Mouse (Mus musculus) hindbrain, embryonic 10.5 days (tissue): ENCODE measurements around the gene Rfx3. TPM values are rescaled to one million over a fixed set of nuclear protein-coding genes. Genes with fewer than 3 reads are reported as not detected.

Experiments
- DNase-seq: peaks from one replicate; pipeline ENCODE4 v3.0.0-alpha.2; 2017; ENCODE audit warnings: low spot score
- H3K27ac ChIP-seq: fragments of 300-500 bp; sonication (generic); 2 replicates; pipeline ENCODE4 v1.5.1; 2016; ENCODE audit warnings: mild to moderate bottlenecking, moderate library complexity
- H3K27me3 ChIP-seq: fragments of 300-500 bp; sonication (generic); 2 replicates; pipeline ENCODE4 v1.6.1; 2016; ENCODE audit warnings: mild to moderate bottlenecking; ENCODE audit not compliant: poor library complexity, insufficient read depth, severe bottlenecking
- H3K36me3 ChIP-seq: fragments of 300-500 bp; sonication (generic); 2 replicates; pipeline ENCODE4 v1.6.1; 2016; ENCODE audit warnings: mild to moderate bottlenecking, moderate library complexity
- H3K4me1 ChIP-seq: fragments of 300-500 bp; sonication (generic); replicated peaks from 2 replicates; pipeline ENCODE4 v1.6.1; 2016; ENCODE audit warnings: mild to moderate bottlenecking
- H3K4me3 ChIP-seq: fragments of 300-500 bp; sonication (generic); 2 replicates; pipeline ENCODE4 v1.5.1; 2016; ENCODE audit warnings: mild to moderate bottlenecking, moderate library complexity
- H3K9me3 ChIP-seq: fragments of 300-500 bp; sonication (generic); 2 replicates; pipeline ENCODE4 v1.6.1; 2016; ENCODE audit warnings: mild to moderate bottlenecking, moderate library complexity
- WGBS: fragments of 180-500 bp; shearing (Covaris S2); methylation state at CpG from one replicate; pipeline ENCODE4 v1.1.7; 2016; 5-methylcytosine and 5-hydroxymethylcytosine counted together
- polyA plus RNA-seq: library from polyadenylated mRNA; unstranded; fragments of >200 nt; fragmentation: Nextera tagmentation; extraction: Ambion mirVana; gene quantifications from 2 replicates; pipeline ENCODE4 v1.2.1, GENCODE M21; 2016

Rfx3 gene
- polyA plus RNA-seq, 1 experiment from 2014 or later, result 26.7 TPM

GRCm38 (mm10) chr19:27901693-27902092 is 109.3 kb downstream of the Rfx3 start:
- Histone ChIP-seq H3K27ac (no peak overlapping the region), H3K4me1 (peaks cover 26% of the 10 kb centered on the region), H3K9me3 (0 out of 2 replicates have a peak, but pooled peaks cover 3% of the 10 kb centered on the region), H3K36me3 (peaks cover 4% of the 10 kb centered on the region; the same call in 1 of the 2 replicates), H3K27me3 (no peaks in the 10 kb centered on the region), H3K4me3 (no peak overlapping the region)
- 81% methylated on average over 6 of the region's 6 CpGs for whole genome bisulfite sequencing
- no peak for DNase-seq

- Histone ChIP-seq H3K36me3 (peaks cover 11% of the 10 kb centered on the region), H3K27me3 (no peaks in the 10 kb centered on the region), H3K4me3 (no peak overlapping the region), H3K4me1 (no peaks in the 10 kb centered on the region), H3K27ac (no peak overlapping the region), H3K9me3 (no peaks in the 10 kb centered on the region)
- 82% methylated on average over 3 of the region's 3 CpGs for WGBS
- no peak for DNase-seq
Observed at GRCm38 (mm10) chr19:27884520-27884919, 126.4 kb downstream of the Rfx3 start.

GRCm38 (mm10) chr19:27877429-27877828 is 133.5 kb downstream of the Rfx3 start:
- Histone ChIP-seq H3K27ac (no peak overlapping the region), H3K9me3 (no peaks in the 10 kb centered on the region), H3K4me3 (no peak overlapping the region), H3K27me3 (no peaks in the 10 kb centered on the region), H3K4me1 (no peaks in the 10 kb centered on the region), H3K36me3 (no peaks in the 10 kb centered on the region)
- no peak for DNase-seq
- 84% methylated on average over 2 of the region's 2 CpGs for WGBS

GRCm38 (mm10) chr19:27870794-27871193 is 140.2 kb downstream of the Rfx3 start:
- Histone ChIP-seq H3K36me3 (0 out of 2 replicates have a peak, but pooled peaks cover 3% of the 10 kb centered on the region), H3K4me1 (no peaks in the 10 kb centered on the region), H3K4me3 (no peak overlapping the region), H3K27me3 (no peaks in the 10 kb centered on the region), H3K27ac (no peak overlapping the region), H3K9me3 (no peaks in the 10 kb centered on the region)
- 94% methylated on average over 3 of the region's 3 CpGs for WGBS
- no peak for DNase-seq

GRCm38 (mm10) chr19:27859641-27860040 is 151.3 kb downstream of the Rfx3 start:
- no peak overlapping the region for H3K4me3 ChIP-seq
- no peaks in the 10 kb centered on the region for H3K4me1 ChIP-seq
- no peak overlapping the region for H3K27ac ChIP-seq
- no peaks in the 10 kb centered on the region for H3K36me3 ChIP-seq
- H3K9me3 ChIP-seq, result no peaks in the 10 kb centered on the region
- no peaks in the 10 kb centered on the region for H3K27me3 ChIP-seq
- no peak for DNase-seq

GRCm38 (mm10) chr19:27848946-27849345 is 162.0 kb downstream of the Rfx3 start:
- Histone ChIP-seq H3K9me3 (no peaks in the 10 kb centered on the region), H3K4me1 (no peaks in the 10 kb centered on the region), H3K4me3 (no peak overlapping the region), H3K27me3 (no peaks in the 10 kb centered on the region), H3K36me3 (peaks cover 16% of the 10 kb centered on the region), H3K27ac (no peak overlapping the region)
- 93% methylated on average over 1 of the region's 1 CpGs for WGBS
- DNase-seq, result no peak

GRCm38 (mm10) chr19:27847055-27847454 is 163.9 kb downstream of the Rfx3 start:
- peaks cover 16% of the 10 kb centered on the region for H3K36me3 ChIP-seq
- 92% methylated on average over 4 of the region's 4 CpGs for WGBS
- no peak overlapping the region for H3K27ac ChIP-seq
- H3K9me3 ChIP-seq, result no peaks in the 10 kb centered on the region
- no peaks in the 10 kb centered on the region for H3K4me1 ChIP-seq
- H3K27me3 ChIP-seq, result no peaks in the 10 kb centered on the region
- no peak overlapping the region for H3K4me3 ChIP-seq
- no peak for DNase-seq

- H3K27me3 ChIP-seq, result no peaks in the 10 kb centered on the region
- WGBS, result 81% methylated on average over 3 of the region's 3 CpGs
- no peak for DNase-seq
- 0 out of 2 replicates have a peak, but pooled peaks cover 3% of the 10 kb centered on the region for H3K36me3 ChIP-seq
- no peak overlapping the region for H3K27ac ChIP-seq
- no peaks in the 10 kb centered on the region for H3K4me1 ChIP-seq
- no peaks in the 10 kb centered on the region for H3K9me3 ChIP-seq
- no peak overlapping the region for H3K4me3 ChIP-seq
Observed at GRCm38 (mm10) chr19:27838635-27839034, 172.3 kb downstream of the Rfx3 start.

GRCm38 (mm10) chr19:27838041-27838440 is 172.9 kb downstream of the Rfx3 start:
- no peak overlapping the region for H3K4me3 ChIP-seq
- H3K36me3 ChIP-seq, result 0 out of 2 replicates have a peak, but pooled peaks cover 3% of the 10 kb centered on the region
- DNase-seq, result no peak
- H3K27me3 ChIP-seq, result no peaks in the 10 kb centered on the region
- 79% methylated on average over 4 of the region's 4 CpGs for WGBS
- no peaks in the 10 kb centered on the region for H3K9me3 ChIP-seq
- H3K27ac ChIP-seq, result no peak overlapping the region
- no peaks in the 10 kb centered on the region; the same call in 1 of the 2 replicates for H3K4me1 ChIP-seq

GRCm38 (mm10) chr19:27832448-27832847 is 178.5 kb downstream of the Rfx3 start:
- Histone ChIP-seq H3K27me3 (no peaks in the 10 kb centered on the region), H3K27ac (no peak overlapping the region), H3K4me3 (no peak overlapping the region), H3K4me1 (no peaks in the 10 kb centered on the region; the same call in 1 of the 2 replicates), H3K9me3 (no peaks in the 10 kb centered on the region), H3K36me3 (peaks cover 17% of the 10 kb centered on the region)
- no peak for DNase-seq
- WGBS, result 91% methylated on average over 1 of the region's 1 CpGs

GRCm38 (mm10) chr19:27828316-27828715 is 182.7 kb downstream of the Rfx3 start:
- no peak for DNase-seq
- Histone ChIP-seq H3K4me1 (no peaks in the 10 kb centered on the region; the same call in 1 of the 2 replicates), H3K27ac (no peak overlapping the region), H3K27me3 (no peaks in the 10 kb centered on the region), H3K4me3 (no peak overlapping the region), H3K9me3 (no peaks in the 10 kb centered on the region), H3K36me3 (peaks cover 39% of the 10 kb centered on the region)
- 90% methylated on average over 1 of the region's 1 CpGs for WGBS

GRCm38 (mm10) chr19:27817661-27818060 is 193.3 kb downstream of the Rfx3 start:
- no peak for DNase-seq
- no peaks in the 10 kb centered on the region for H3K4me1 ChIP-seq
- H3K27ac ChIP-seq, result no peak overlapping the region
- H3K36me3 ChIP-seq, result peaks cover 59% of the 10 kb centered on the region
- no peak overlapping the region for H3K4me3 ChIP-seq
- H3K9me3 ChIP-seq, result peaks cover under 1% of the 10 kb centered on the region; the same call in 1 of the 2 replicates
- no peaks in the 10 kb centered on the region for H3K27me3 ChIP-seq

- Histone ChIP-seq H3K36me3 (peaks cover 55% of the 10 kb centered on the region), H3K27ac (no peak overlapping the region), H3K4me1 (no peaks in the 10 kb centered on the region), H3K9me3 (no peaks in the 10 kb centered on the region), H3K27me3 (no peaks in the 10 kb centered on the region), H3K4me3 (no peak overlapping the region)
- peak; percentile 20 for DNase-seq
- WGBS, result 57% methylated on average over 4 of the region's 4 CpGs
Observed at GRCm38 (mm10) chr19:27780030-27780429, 230.9 kb downstream of the Rfx3 start.

GRCm38 (mm10) chr19:27770716-27771265 is 240.2 kb downstream of the Rfx3 start:
- no peak overlapping the region for H3K4me3 ChIP-seq
- no peaks in the 10 kb centered on the region for H3K4me1 ChIP-seq
- H3K9me3 ChIP-seq, result no peaks in the 10 kb centered on the region
- 86% methylated on average over 8 of the region's 8 CpGs for WGBS
- H3K27me3 ChIP-seq, result no peaks in the 10 kb centered on the region
- H3K27ac ChIP-seq, result no peak overlapping the region
- peaks cover 52% of the 10 kb centered on the region for H3K36me3 ChIP-seq
- no peak for DNase-seq
